Mouse (Mus musculus) testis, adult 2 months (tissue): ENCODE data around the gene Spcs1.

Experiments
- CTCF ChIP-seq: fragments of 200-500 bp; IDR thresholded peaks from 2 replicates; pipeline ENCODE4 v1.5.1; 2012; ENCODE audit warnings: low read depth, mild to moderate bottlenecking, inconsistent platforms, low read length, moderate library complexity; ENCODE audit not compliant: control insufficient read depth, insufficient read depth, insufficient replicate concordance
- POLR2A ChIP-seq: fragments of 200-500 bp; IDR thresholded peaks from 2 replicates; pipeline ENCODE4 v1.6.1; 2012; ENCODE audit warnings: low read depth, mild to moderate bottlenecking, inconsistent platforms, low read length, moderate library complexity; ENCODE audit not compliant: control insufficient read depth

- TF ChIP-seq CTCF: no peak
- TF ChIP-seq POLR2A: peak; percentile 83
These were observed 17.4 kb upstream of the Spcs1 start, which contains the start of the genes Pbrm1 and Gnl3 for GRCm38 (mm10) chr14:31018860-31019291.
